Mouse (Mus musculus) ES-Bruce4 (cell line): ENCODE data around the gene Gm9958.

Experiments
- CTCF ChIP-seq: IDR thresholded peaks from one replicate; pipeline ENCODE4 v1.8.1; 2011; ENCODE audit warnings: low read depth, low read length
- POLR2A ChIP-seq: IDR thresholded peaks from one replicate; pipeline ENCODE4 v1.8.1; 2011; ENCODE audit warnings: low read length; ENCODE audit not compliant: insufficient read depth

GRCm38 (mm10) chr5:90355824-90356223 is 11.2 kb upstream of the Gm9958 start:
- no peak for TF ChIP-seq CTCF
- no peak for TF ChIP-seq POLR2A
